Mouse (Mus musculus): ENCODE measurements at regions not wholly inside any gene's neighbourhood (a gene's known extent, or its start where the extent isn't known, plus 50 kb on each side); places are given as distances from the start of the nearest gene placed in this dataset.

DNA sequence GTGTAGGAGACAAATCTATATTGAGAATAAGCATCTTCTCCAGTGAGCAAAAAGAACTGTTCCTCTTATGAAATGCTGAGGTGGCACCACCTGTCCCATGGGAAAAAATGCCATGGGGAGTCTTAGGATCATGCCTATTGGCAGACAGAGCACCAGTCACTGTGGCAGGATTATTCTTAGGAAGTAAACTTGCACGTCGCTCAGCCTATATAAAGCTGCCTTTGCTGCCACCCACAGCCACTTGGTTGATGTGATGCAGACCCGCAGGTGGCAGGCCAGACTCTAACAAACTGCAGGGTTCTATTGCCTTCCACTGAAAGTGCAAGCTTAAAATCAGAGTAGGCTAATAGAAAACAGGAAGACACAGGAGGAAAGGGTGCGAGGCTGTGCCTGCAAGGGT, 126.7 kb downstream of the Gm826 start:
- TF ChIP-seq POLR2A (IDR thresholded peaks at IDR 0.05; ENCODE audit: low read depth, low read length) (no peak), UBTF (IDR thresholded peaks at IDR 0.05; ENCODE audit: low read depth, low read length) (no peak), RAD21 (IDR thresholded peaks at IDR 0.05; ENCODE audit: low read depth, low read length) (peak; percentile 46)
